Mouse (Mus musculus) layer of hippocampus, postnatal 25 days (tissue): ENCODE measurements around the gene Prom1. TPM values are rescaled to one million over a fixed set of nuclear protein-coding genes. Genes with fewer than 3 reads are reported as not detected.

ENCODE experiments used
- DNase-seq, 2 experiments: peaks; one replicate each; pipeline ENCODE4 v3.0.0; 2022; ENCODE audit warnings: mixed read lengths in 2 of 2, low spot score in 1 of 2; ENCODE audit errors: extremely low spot score in 1 of 2
- total RNA-seq, 2 experiments: library from RNA; stranded (reverse); gene quantifications; 2 replicates each; pipeline ENCODE4 v1.2.3; 2021

Prom1 gene
- total RNA-seq, 2 experiments from 2014 or later: 22.3 to 27.0 TPM

- no peak for DNase-seq
These were observed 121.4 kb downstream of the Prom1 start for GRCm38 (mm10) chr5:43980397-43980796.

DNA sequence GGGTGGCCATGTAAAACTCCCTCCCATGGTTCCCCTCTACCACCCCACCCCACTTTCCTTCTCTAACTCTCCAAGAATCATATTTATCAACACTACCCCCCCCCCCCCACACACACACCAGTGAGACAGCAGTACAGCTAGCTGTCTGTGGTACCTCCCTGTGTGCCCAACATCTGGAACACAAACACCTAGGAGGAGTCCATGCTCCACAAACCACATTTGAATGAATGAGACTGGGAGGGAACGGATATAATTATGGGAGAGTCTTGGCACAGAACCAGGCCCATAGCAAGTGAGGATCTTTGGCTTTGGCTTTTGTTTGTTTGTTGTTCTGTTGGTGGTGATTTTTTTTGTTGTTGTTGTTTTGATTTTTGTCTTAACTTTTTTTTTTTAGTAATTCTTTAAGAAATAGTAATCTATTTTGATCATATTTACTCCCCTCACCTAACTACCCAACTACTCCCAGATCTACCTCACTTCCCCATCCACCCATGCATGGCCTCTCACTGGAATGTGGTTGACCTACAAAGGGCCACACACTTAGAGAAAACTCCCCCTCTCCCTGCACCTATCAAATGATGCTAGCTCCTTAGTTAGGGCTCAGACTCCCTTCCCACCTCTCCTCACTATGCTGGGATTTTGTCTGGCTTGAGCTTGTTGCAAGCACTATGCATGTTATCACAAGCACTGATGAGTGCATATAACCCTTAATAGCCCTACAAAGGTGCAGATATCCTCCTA, 124.8 kb downstream of the Prom1 start:
- DNase-seq: no peak

GRCm38 (mm10) chr5:43974166-43974565, 127.7 kb downstream of the Prom1 start:
- DNase-seq: no peak

- no peak for DNase-seq
These were observed 130.7 kb downstream of the Prom1 start for GRCm38 (mm10) chr5:43971156-43971555.

GRCm38 (mm10) chr5:43970532-43970931, 131.3 kb downstream of the Prom1 start:
- DNase-seq: no peak

- no peak for DNase-seq
These were observed 133.2 kb downstream of the Prom1 start for GRCm38 (mm10) chr5:43968634-43969033.

DNA sequence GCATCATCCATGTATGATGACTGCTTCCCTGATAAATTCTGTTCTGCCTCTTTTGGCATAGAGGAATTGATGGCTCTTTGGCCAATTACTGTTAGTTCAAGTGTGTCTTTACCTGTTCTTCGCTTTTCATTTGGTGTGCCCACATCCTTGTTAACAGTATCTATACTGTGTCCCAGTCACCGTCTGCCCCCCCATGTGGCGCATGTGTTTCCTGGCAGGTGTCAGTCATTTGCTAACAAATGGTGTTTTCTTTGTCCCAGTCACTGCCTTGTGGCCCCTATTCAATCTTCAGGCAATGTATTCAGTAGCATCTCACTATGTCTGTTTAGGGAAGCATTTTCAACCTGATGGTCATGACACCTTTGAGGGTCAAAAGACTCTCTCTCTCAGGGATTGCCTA, 140.8 kb downstream of the Prom1 start:
- DNase-seq: no peak

- no peak for DNase-seq
These were observed 141.9 kb downstream of the Prom1 start for GRCm38 (mm10) chr5:43959884-43960440.

- no peak for DNase-seq
These were observed 148.6 kb downstream of the Prom1 start for GRCm38 (mm10) chr5:43953241-43953640.

- no peak for DNase-seq
These were observed 153.0 kb downstream of the Prom1 start for GRCm38 (mm10) chr5:43948748-43949275.

DNA sequence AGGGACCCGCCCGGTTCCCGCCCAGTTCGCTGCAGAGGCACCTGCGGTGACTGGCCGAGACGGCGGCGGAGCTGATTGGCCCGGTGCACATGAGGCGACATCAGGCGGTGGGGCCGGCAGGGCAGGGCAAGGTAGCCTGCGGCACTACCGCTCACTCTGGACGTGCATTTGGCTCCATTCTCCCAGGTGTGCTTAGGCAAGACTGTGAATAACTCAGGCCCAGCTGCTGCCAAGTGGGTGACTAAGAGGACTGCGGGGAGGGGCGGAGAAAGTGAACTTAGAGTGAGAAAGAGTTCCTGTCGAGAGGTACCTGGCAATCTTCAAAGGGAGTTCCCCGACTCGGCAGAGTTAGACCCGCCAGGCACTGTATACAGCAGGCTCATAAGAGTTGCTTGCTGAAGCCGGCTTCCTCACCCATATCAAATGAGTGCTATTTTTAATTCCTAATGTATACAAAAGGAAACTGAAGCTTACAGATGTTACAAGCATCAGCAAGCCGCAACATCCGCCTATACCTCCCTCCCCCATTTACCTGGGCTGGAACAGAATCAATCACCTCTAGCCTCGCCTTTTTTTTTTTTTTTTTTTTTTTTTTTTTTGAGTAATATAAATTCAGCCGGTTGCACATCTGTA, 153.6 kb downstream of the Prom1 start:
- no peak for DNase-seq

DNA sequence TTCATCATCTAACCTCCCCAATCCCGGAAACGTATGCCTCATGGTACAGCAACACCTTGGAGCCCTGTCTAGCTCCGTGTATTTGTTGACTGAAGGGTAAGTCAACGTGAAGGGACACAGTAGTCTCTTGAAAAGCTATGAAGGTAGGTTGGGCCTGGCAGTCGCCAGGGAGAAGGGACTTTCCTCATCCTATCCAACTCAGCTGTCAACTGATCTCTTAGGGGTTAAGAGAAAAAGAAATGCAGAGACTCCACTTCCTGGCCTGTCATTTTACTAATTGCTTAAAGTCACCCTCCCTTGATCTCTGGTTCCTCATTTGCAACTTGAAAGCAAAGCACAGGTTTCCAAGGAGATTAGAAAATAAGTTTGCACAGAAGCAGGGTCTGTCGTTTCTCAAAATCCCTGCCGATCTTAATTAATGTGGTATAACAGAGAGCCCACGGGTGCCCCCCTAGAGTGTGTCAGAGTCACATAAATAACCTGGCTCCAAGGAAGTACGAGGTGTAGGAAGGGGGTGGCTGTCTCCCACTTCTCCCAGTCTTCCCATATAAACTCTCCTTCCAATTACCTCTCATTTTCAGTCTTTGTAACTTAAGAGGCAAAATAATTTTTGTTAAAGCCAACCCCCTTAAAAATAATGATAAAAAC, 154.4 kb downstream of the Prom1 start:
- no peak for DNase-seq

Other genes with a start within 250 kb of the Prom1 start
- gene Cd38, start 233.5 kb downstream of the Prom1 start, total RNA-seq: 1 to 10 TPM; 7.6 to 9.6 TPM
- gene Gm7879, start 188.9 kb downstream of the Prom1 start, total RNA-seq: 10 to 100 TPM; 12.3 TPM
- under 1 TPM; 0.39 to 0.54 TPM for gene Fgfbp1, start 120.3 kb downstream of the Prom1 start, total RNA-seq
- 10 to 100 TPM; 43.2 to 50.9 TPM for gene Tapt1, start 124.6 kb upstream of the Prom1 start, total RNA-seq